In the genomic region with DNA sequence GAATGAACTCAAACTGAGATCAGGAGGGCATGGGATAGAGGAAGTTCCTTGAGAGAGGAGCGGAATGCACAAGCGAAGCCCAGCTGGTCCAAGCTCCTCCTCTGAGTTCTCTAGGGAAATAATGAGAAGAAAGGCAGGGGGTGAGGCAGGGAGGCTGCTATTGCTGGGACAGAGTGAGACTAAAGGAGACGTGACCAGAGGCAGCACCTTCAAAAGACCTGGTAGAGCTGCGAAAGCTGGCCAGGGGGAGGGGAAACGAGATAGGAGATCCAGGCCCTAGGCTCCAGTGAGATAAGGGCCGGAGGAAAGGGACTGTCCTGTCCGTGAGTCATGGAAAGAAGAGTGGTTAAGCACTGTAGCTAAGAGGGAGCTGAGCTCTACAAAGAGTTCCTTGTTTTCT, we compare ENCODE assay signal across 18 mouse cellular contexts. TPM values are rescaled to one million over a fixed set of nuclear protein-coding genes. Genes with fewer than 3 reads are reported as not detected.
A peak's percentile ranks its signal among the peaks of the same experiment; 100 is the strongest.
DNase-seq lines count a peak whose midpoint lies in the region; ATAC-seq and TF ChIP-seq lines count a peak whose summit lies in the region.
"Had no signal": no experiment of that assay in that cellular context is flagged by ENCODE, and none has a peak within 500 bp of the region (broad histone marks: within the 10 kb centered on the region; RNA-seq: fewer than 3 reads in every experiment).

No protein-coding gene starts in this region.

- H3K27me3 ChIP-seq in forebrain, embryonic 14.5 days (replicated peaks; ENCODE audit: control insufficient read depth, insufficient read depth, low read length) = no peaks in the 10 kb centered on the region
- no peaks in the 10 kb centered on the region for H3K27me3 ChIP-seq in forebrain, embryonic 11.5 days (ENCODE audit: control insufficient read depth, insufficient read depth, low read length)
- peaks cover under 1% of the 10 kb centered on the region; the same call in 1 of the 2 replicates for H3K27me3 ChIP-seq in hindbrain, embryonic 10.5 days (ENCODE audit: insufficient read depth, poor library complexity, severe bottlenecking)
- H3K27me3 ChIP-seq in hindbrain, embryonic 13.5 days = no peaks in the 10 kb centered on the region
- no peaks in the 10 kb centered on the region for H3K27me3 ChIP-seq in intestine, postnatal 0 days (replicated peaks; ENCODE audit: control insufficient read depth, insufficient read depth, low read length)
- H3K27me3 ChIP-seq: lung, embryonic 15.5 days had no signal

- no peak for DNase-seq in forebrain, embryonic 14.5 days (ENCODE audit: low spot score)
- DNase-seq in forebrain, embryonic 11.5 days (ENCODE audit: low spot score) = no peak
- DNase-seq in hindbrain, embryonic 10.5 days (ENCODE audit: low spot score) = no peak
- DNase-seq in 416B (ENCODE audit: low read depth) (peak; percentile 74), MN1 (ENCODE audit: low spot score) (no peak)
- no peak for DNase-seq in Muller cell, postnatal 12 days (ENCODE audit: inconsistent ontology term)
- DNase-seq: B cell, adult 2 months; cerebellum, adult 8-10 months; gastrocnemius, postnatal 25 days; kidney, postnatal 25 days; retina, postnatal 1 day; thymus, adult 2 months had no signal

- H3K36me3 ChIP-seq in forebrain, embryonic 14.5 days (ENCODE audit: control insufficient read depth, insufficient read depth, low read length) = no peaks in the 10 kb centered on the region
- no peaks in the 10 kb centered on the region for H3K36me3 ChIP-seq in forebrain, embryonic 11.5 days (ENCODE audit: control insufficient read depth, insufficient read depth, low read length)
- no peaks in the 10 kb centered on the region for H3K36me3 ChIP-seq in hindbrain, embryonic 10.5 days
- no peaks in the 10 kb centered on the region for H3K36me3 ChIP-seq in hindbrain, embryonic 13.5 days
- H3K36me3 ChIP-seq in intestine, postnatal 0 days (ENCODE audit: control insufficient read depth, insufficient read depth) = no peaks in the 10 kb centered on the region
- H3K36me3 ChIP-seq: embryonic facial prominence, embryonic 13.5 days; lung, embryonic 15.5 days; midbrain, embryonic 13.5 days had no signal

- ATAC-seq in forebrain, embryonic 14.5 days = 0 out of 2 replicates have a peak, but pooled peaks have one; percentile 11
- no peak for ATAC-seq in forebrain, embryonic 11.5 days (replicated peaks; ENCODE audit: low FRiP score)
- ATAC-seq in hindbrain, embryonic 13.5 days (ENCODE audit: low FRiP score) = no peak
- ATAC-seq in intestine, postnatal 0 days = peak; percentile 20; the same call in 1 of the 2 replicates
- ATAC-seq: midbrain, embryonic 13.5 days had no signal

- 48% methylated on average over 7 of the region's 7 CpGs for WGBS in forebrain, embryonic 14.5 days
- 44% methylated on average over 7 of the region's 7 CpGs for WGBS in forebrain, embryonic 11.5 days
- WGBS in hindbrain, embryonic 10.5 days = 44% methylated on average over 7 of the region's 7 CpGs
- 44% methylated on average over 7 of the region's 7 CpGs for WGBS in hindbrain, embryonic 13.5 days
- 31% methylated on average over 7 of the region's 7 CpGs for WGBS in intestine, postnatal 0 days

- H3K9me3 ChIP-seq in forebrain, embryonic 14.5 days (replicated peaks; ENCODE audit: control insufficient read depth, low read length) = no peaks in the 10 kb centered on the region
- H3K9me3 ChIP-seq in forebrain, embryonic 11.5 days (ENCODE audit: control insufficient read depth, low read length) = no peaks in the 10 kb centered on the region
- H3K9me3 ChIP-seq in hindbrain, embryonic 10.5 days = no peaks in the 10 kb centered on the region
- no peaks in the 10 kb centered on the region for H3K9me3 ChIP-seq in hindbrain, embryonic 13.5 days
- no peaks in the 10 kb centered on the region for H3K9me3 ChIP-seq in intestine, postnatal 0 days (ENCODE audit: control insufficient read depth)
- H3K9me3 ChIP-seq: embryonic facial prominence, embryonic 13.5 days; lung, embryonic 15.5 days; midbrain, embryonic 13.5 days had no signal

- TF ChIP-seq CTCF in intestine, postnatal 0 days (IDR thresholded peaks at IDR 0.05; ENCODE audit: low read depth) = no peak

- no peak overlapping the region for H3K27ac ChIP-seq in forebrain, embryonic 14.5 days (ENCODE audit: low read depth, low read length)
- no peak overlapping the region for H3K27ac ChIP-seq in forebrain, embryonic 11.5 days (ENCODE audit: low read depth, low read length)
- H3K27ac ChIP-seq in hindbrain, embryonic 10.5 days = peak overlapping the region; percentile 62; the same call in 1 of the 2 replicates
- no peak overlapping the region for H3K27ac ChIP-seq in hindbrain, embryonic 13.5 days
- H3K27ac ChIP-seq in intestine, postnatal 0 days (ENCODE audit: low read depth, low read length) = peak overlapping the region; percentile 52
- H3K27ac ChIP-seq: embryonic facial prominence, embryonic 13.5 days; lung, embryonic 15.5 days; macrophage; midbrain, embryonic 13.5 days had no signal

- no peak overlapping the region for H3K4me2 ChIP-seq in forebrain, embryonic 14.5 days (ENCODE audit: low read length)
- no peak overlapping the region for H3K4me2 ChIP-seq in forebrain, embryonic 11.5 days (ENCODE audit: low read depth, low read length, severe bottlenecking)
- H3K4me2 ChIP-seq in hindbrain, embryonic 13.5 days = no peak overlapping the region
- H3K4me2 ChIP-seq in intestine, postnatal 0 days (replicated peaks; ENCODE audit: low read depth) = no peak overlapping the region
- H3K4me2 ChIP-seq: embryonic facial prominence, embryonic 13.5 days; lung, embryonic 15.5 days; midbrain, embryonic 13.5 days had no signal

- no peaks in the 10 kb centered on the region for H3K4me1 ChIP-seq in forebrain, embryonic 14.5 days (ENCODE audit: control insufficient read depth, insufficient read depth, low read length)
- no peaks in the 10 kb centered on the region; the same call in 1 of the 2 replicates for H3K4me1 ChIP-seq in forebrain, embryonic 11.5 days (replicated peaks; ENCODE audit: control insufficient read depth, insufficient read depth, low read length)
- peaks cover 26% of the 10 kb centered on the region for H3K4me1 ChIP-seq in hindbrain, embryonic 10.5 days (replicated peaks)
- peaks cover 12% of the 10 kb centered on the region for H3K4me1 ChIP-seq in hindbrain, embryonic 13.5 days (replicated peaks)
- H3K4me1 ChIP-seq in intestine, postnatal 0 days (replicated peaks; ENCODE audit: control insufficient read depth, insufficient read depth, low read length) = 0 out of 2 replicates have a peak, but pooled peaks cover 3% of the 10 kb centered on the region

- no peak overlapping the region for H3K9ac ChIP-seq in forebrain, embryonic 14.5 days (ENCODE audit: low read length)
- no peak overlapping the region for H3K9ac ChIP-seq in forebrain, embryonic 11.5 days (ENCODE audit: low read length)
- no peak overlapping the region for H3K9ac ChIP-seq in hindbrain, embryonic 13.5 days
- H3K9ac ChIP-seq in intestine, postnatal 0 days (ENCODE audit: low read depth, low read length) = no peak overlapping the region
- H3K9ac ChIP-seq: embryonic facial prominence, embryonic 13.5 days; lung, embryonic 15.5 days; midbrain, embryonic 13.5 days had no signal

- H3K4me3 ChIP-seq in forebrain, embryonic 14.5 days (ENCODE audit: low read depth, low read length) = no peak overlapping the region
- H3K4me3 ChIP-seq in forebrain, embryonic 11.5 days (ENCODE audit: low read depth, low read length) = no peak overlapping the region
- H3K4me3 ChIP-seq in hindbrain, embryonic 10.5 days = no peak overlapping the region
- H3K4me3 ChIP-seq in hindbrain, embryonic 13.5 days = no peak overlapping the region
- no peak overlapping the region for H3K4me3 ChIP-seq in intestine, postnatal 0 days (ENCODE audit: low read depth, low read length)
- H3K4me3 ChIP-seq: embryonic facial prominence, embryonic 13.5 days; lung, embryonic 15.5 days; midbrain, embryonic 13.5 days had no signal

RNA-seq across cellular contexts. Expression of gene Bcar3, which starts 20.0 kb away (rescaled TPM):
- polyA plus RNA-seq in forebrain, embryonic 14.5 days (2014; fragmentation: Nextera tagmentation; extraction: Ambion mirVana) = 4.2 and 6.8 TPM in 2 replicates
- 12.5 and 14.5 TPM in 2 replicates for polyA plus RNA-seq in forebrain, embryonic 11.5 days (2014; fragmentation: Nextera tagmentation; extraction: Ambion mirVana)
- 10.5 and 11.8 TPM in 2 replicates for polyA plus RNA-seq in hindbrain, embryonic 10.5 days (2016; fragmentation: Nextera tagmentation; extraction: Ambion mirVana)
- 6.1 and 7.9 TPM in 2 replicates for polyA plus RNA-seq in hindbrain, embryonic 13.5 days (2015; fragmentation: Nextera tagmentation; extraction: Ambion mirVana)
- 33.5 and 33.8 TPM in 2 replicates for polyA plus RNA-seq in intestine, postnatal 0 days (2015; fragmentation: Nextera tagmentation; extraction: Ambion mirVana)

RNA-seq across cellular contexts. Expression of gene Dnttip2, which starts 39.7 kb away (rescaled TPM):
- polyA plus RNA-seq in forebrain, embryonic 14.5 days (2014; fragmentation: Nextera tagmentation; extraction: Ambion mirVana) = 60.5 and 61.0 TPM in 2 replicates
- 85.2 and 92.3 TPM in 2 replicates for polyA plus RNA-seq in forebrain, embryonic 11.5 days (2014; fragmentation: Nextera tagmentation; extraction: Ambion mirVana)
- polyA plus RNA-seq in hindbrain, embryonic 10.5 days (2016; fragmentation: Nextera tagmentation; extraction: Ambion mirVana) = 65.0 and 83.1 TPM in 2 replicates
- 58.2 and 59.6 TPM in 2 replicates for polyA plus RNA-seq in hindbrain, embryonic 13.5 days (2015; fragmentation: Nextera tagmentation; extraction: Ambion mirVana)
- polyA plus RNA-seq in intestine, postnatal 0 days (2015; fragmentation: Nextera tagmentation; extraction: Ambion mirVana) = 42.4 and 44.9 TPM in 2 replicates

Comparison
In these comparisons a context has a peak if more than half of its experiments do, and no peak if none do; other contexts are left out.
1. ATAC-seq: peak in forebrain, embryonic 14.5 days (single experiment) and intestine, postnatal 0 days (single experiment); none in forebrain, embryonic 11.5 days (single experiment) and hindbrain, embryonic 13.5 days (single experiment).
2. H3K27ac ChIP-seq: peak in hindbrain, embryonic 10.5 days (single experiment) and intestine, postnatal 0 days (single experiment); none in forebrain, embryonic 14.5 days (single experiment), forebrain, embryonic 11.5 days (single experiment) and hindbrain, embryonic 13.5 days (single experiment).